Mouse (Mus musculus) cerebellum, adult 2 months (tissue): Measurements from ENCODE around the gene Opn1mw.

ENCODE experiments used
- CTCF ChIP-seq: fragments of 200-500 bp; IDR thresholded peaks from 2 replicates; pipeline ENCODE4 v1.5.1; 2011; ENCODE audit warnings: low read depth, mild to moderate bottlenecking, control low read depth, low read length, moderate library complexity, borderline replicate concordance; ENCODE audit not compliant: insufficient read depth
- POLR2A ChIP-seq: fragments of 200-500 bp; IDR thresholded peaks from 2 replicates; pipeline ENCODE4 v1.6.1; 2011; ENCODE audit warnings: low read length, control low read depth, borderline replicate concordance; ENCODE audit not compliant: insufficient read depth

GRCm38 (mm10) chrX:74103457-74104188 is 23.6 kb upstream of the Opn1mw start:
- TF ChIP-seq POLR2A (no peak), CTCF (no peak)
